Mouse (Mus musculus): ENCODE results near the gene Mmp14.

GRCm38 (mm10) chr14:54481402-54481801 lies 50.0 kb downstream of the Mmp14 start:
- TF ChIP-seq POLR2A (IDR thresholded peaks at IDR 0.05; ENCODE audit: insufficient read depth, low read depth, low read length) = no peak
- no peak for TF ChIP-seq CTCF (IDR thresholded peaks at IDR 0.05; ENCODE audit: insufficient read depth, low read depth, low read length)
